Mouse (Mus musculus): Measurements from ENCODE around the gene Gm20388. TPM values are rescaled to one million over a fixed set of nuclear protein-coding genes. Genes with fewer than 3 reads are reported as not detected.
A peak's percentile ranks its signal among the peaks of the same experiment; 100 is the strongest.

Gene Gm20388
- polyA plus RNA-seq, 1 experiment from 2014 or later, result 5.3 TPM

DNA sequence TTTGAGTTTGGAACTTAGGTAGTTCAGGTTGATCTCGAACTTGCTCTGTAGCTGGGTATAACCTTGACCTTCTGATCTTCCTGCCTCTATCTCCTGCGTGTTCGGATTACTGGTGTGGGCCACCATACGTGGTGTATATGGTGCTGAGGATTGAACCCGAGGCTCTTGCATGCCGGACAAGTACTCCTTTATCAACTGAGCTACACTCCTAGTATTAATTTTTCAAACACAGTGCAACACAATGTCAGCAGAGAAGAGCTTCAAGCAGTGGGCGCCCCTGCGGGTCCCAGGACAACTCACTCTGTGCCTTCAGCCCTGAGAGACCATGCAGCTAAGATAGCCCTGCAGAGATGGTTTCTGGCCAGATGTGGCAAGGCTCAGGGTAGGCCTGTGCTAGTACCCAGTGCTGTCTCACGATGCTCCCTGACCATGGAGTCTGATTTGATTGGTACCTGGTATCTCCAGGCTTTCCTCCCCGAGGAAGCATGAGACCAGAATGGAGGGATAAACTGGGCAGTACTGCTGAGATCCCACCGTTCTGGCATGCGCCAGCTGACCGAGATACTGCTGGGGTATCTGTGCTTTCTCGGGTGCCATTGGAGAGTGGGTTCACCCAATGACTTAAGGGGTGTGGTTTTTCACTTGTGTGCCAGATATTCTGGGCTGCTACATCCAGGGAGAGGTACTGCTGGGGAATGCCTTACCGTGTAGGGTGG, 831.3 kb downstream of the Gm20388 start:
- Histone ChIP-seq H3K27me3 (replicated peaks; ENCODE audit: control insufficient read depth, insufficient read depth, low read length) (peaks cover 21% of the 10 kb centered on the region), H3K9me3 (ENCODE audit: control insufficient read depth, low read length) (no peaks in the 10 kb centered on the region), H3K36me3 (ENCODE audit: control insufficient read depth, insufficient read depth, low read length) (no peaks in the 10 kb centered on the region), H3K27ac (ENCODE audit: low read depth, low read length) (no peak overlapping the region), H3K9ac (ENCODE audit: low read depth, low read length) (no peak overlapping the region), H3K4me3 (ENCODE audit: low read depth, low read length) (no peak overlapping the region), H3K4me1 (replicated peaks; ENCODE audit: control insufficient read depth, insufficient read depth, low read length) (peaks cover 10% of the 10 kb centered on the region), H3K4me2 (no peak overlapping the region)
- no peak for ATAC-seq (replicated peaks; ENCODE audit: low FRiP score)
- 79% methylated on average over 15 of the region's 15 CpGs for WGBS
- no peak for DNase-seq (ENCODE audit: low spot score)

DNA sequence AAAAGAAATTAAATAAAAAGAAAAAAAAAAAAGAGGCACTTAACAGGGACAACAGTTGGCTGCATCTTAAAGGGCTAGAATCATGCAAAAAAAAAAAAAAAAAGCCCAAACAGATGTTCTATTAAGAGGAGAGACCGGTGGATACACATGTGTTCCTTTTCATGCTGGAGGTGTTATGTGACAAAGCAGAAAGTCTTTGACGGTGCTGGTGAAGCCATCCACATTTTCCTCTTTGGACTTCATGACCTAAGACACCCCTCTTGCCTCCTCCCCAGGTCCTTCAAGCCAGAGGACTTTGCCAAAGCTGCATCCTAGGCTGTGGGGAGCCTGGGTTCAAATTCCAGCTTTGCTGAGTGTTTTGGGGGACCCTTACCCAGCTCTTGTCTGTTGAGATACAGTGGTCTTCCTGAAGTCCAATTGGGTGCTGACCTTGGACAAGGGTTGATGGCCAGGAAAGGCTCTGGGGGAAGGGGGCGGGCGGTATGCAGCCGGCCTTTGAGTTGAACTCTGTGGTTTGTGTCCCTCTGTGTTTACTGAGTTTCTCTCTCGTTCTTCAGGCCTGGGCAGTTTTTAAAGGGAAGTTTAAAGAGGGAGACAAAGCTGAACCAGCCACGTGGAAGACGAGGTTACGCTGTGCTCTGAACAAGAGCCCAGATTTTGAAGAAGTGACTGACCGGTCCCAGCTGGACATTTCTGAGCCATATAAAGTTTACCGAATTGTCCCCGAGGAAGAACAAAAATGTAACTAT, 832.7 kb downstream of the Gm20388 start:
- Histone ChIP-seq H3K4me1 (replicated peaks; ENCODE audit: control insufficient read depth, insufficient read depth, low read length) (peaks cover 10% of the 10 kb centered on the region), H3K4me3 (ENCODE audit: low read depth, low read length) (no peak overlapping the region), H3K27ac (ENCODE audit: low read depth, low read length) (no peak overlapping the region; the same call in 1 of the 2 replicates), H3K9ac (ENCODE audit: low read depth, low read length) (no peak overlapping the region), H3K4me2 (no peak overlapping the region), H3K9me3 (ENCODE audit: control insufficient read depth, low read length) (no peaks in the 10 kb centered on the region), H3K36me3 (ENCODE audit: control insufficient read depth, insufficient read depth, low read length) (no peaks in the 10 kb centered on the region), H3K27me3 (replicated peaks; ENCODE audit: control insufficient read depth, insufficient read depth, low read length) (peaks cover 9% of the 10 kb centered on the region)
- ATAC-seq (replicated peaks; ENCODE audit: low FRiP score) (no peak), DNase-seq (ENCODE audit: low spot score) (no peak)
- whole genome bisulfite sequencing, result 48% methylated on average over 12 of the region's 12 CpGs

DNA sequence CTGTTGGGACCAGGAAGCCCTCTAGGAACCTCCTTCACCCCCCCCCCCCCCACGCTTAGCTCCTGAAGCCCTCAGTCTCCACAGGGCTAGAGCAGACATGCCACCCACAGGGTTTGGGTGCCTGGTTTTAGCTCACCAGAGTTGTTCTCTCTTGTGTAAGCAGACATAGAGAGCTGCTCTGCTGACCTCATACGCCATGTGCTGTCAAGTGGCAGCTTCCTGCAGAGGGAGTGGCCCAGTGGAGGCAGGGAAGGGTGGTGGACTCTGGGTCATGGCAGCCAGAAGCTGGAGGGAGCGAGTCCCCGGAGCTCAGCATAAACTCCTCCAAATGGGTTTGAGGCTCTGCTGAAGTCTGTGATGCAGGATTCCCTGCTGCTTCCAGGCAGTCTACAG, 833.3 kb downstream of the Gm20388 start:
- H3K4me1 ChIP-seq (replicated peaks; ENCODE audit: control insufficient read depth, insufficient read depth, low read length), result peaks cover 10% of the 10 kb centered on the region
- no peaks in the 10 kb centered on the region for H3K9me3 ChIP-seq (ENCODE audit: control insufficient read depth, low read length)
- ATAC-seq (replicated peaks; ENCODE audit: low FRiP score) (no peak), DNase-seq (ENCODE audit: low spot score) (no peak)
- no peak overlapping the region for H3K9ac ChIP-seq (ENCODE audit: low read depth, low read length)
- H3K4me3 ChIP-seq (ENCODE audit: low read depth, low read length), result no peak overlapping the region
- WGBS, result 43% methylated on average over 4 of the region's 4 CpGs
- H3K27me3 ChIP-seq (replicated peaks; ENCODE audit: control insufficient read depth, insufficient read depth, low read length), result peaks cover 5% of the 10 kb centered on the region
- no peaks in the 10 kb centered on the region for H3K36me3 ChIP-seq (ENCODE audit: control insufficient read depth, insufficient read depth, low read length)
- no peak overlapping the region; the same call in 1 of the 2 replicates for H3K27ac ChIP-seq (ENCODE audit: low read depth, low read length)
- peak overlapping the region; percentile 17; the same call in 1 of the 2 replicates for H3K4me2 ChIP-seq

DNA sequence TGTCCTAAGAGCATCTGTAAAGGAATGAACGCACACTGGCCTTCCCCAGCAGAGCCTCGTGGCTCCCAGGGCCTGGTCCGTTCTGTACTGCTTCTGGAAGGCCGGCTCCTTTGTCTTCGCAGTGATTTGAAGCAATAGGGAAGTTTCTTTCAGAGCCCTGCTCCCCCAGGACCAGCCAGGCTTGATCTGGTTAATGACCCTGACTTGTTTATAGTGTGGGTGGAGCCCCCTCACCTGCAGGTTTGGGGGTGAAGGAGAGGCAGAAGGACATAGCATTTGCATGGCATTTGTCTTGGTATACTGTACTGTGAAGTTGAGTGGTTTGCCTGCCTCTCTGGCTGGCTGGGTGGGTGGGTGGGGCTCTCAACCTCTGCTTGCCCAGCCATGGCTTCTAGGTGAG, 833.8 kb downstream of the Gm20388 start:
- Histone ChIP-seq H3K27me3 (replicated peaks; ENCODE audit: control insufficient read depth, insufficient read depth, low read length) (no peaks in the 10 kb centered on the region; the same call in 1 of the 2 replicates), H3K4me2 (no peak overlapping the region), H3K36me3 (ENCODE audit: control insufficient read depth, insufficient read depth, low read length) (no peaks in the 10 kb centered on the region), H3K9me3 (ENCODE audit: control insufficient read depth, low read length) (no peaks in the 10 kb centered on the region), H3K4me1 (replicated peaks; ENCODE audit: control insufficient read depth, insufficient read depth, low read length) (peaks cover 10% of the 10 kb centered on the region), H3K4me3 (ENCODE audit: low read depth, low read length) (no peak overlapping the region), H3K9ac (ENCODE audit: low read depth, low read length) (no peak overlapping the region), H3K27ac (ENCODE audit: low read depth, low read length) (no peak overlapping the region)
- 66% methylated on average over 5 of the region's 5 CpGs for WGBS
- ATAC-seq (replicated peaks; ENCODE audit: low FRiP score) (no peak), DNase-seq (ENCODE audit: low spot score) (no peak)

DNA sequence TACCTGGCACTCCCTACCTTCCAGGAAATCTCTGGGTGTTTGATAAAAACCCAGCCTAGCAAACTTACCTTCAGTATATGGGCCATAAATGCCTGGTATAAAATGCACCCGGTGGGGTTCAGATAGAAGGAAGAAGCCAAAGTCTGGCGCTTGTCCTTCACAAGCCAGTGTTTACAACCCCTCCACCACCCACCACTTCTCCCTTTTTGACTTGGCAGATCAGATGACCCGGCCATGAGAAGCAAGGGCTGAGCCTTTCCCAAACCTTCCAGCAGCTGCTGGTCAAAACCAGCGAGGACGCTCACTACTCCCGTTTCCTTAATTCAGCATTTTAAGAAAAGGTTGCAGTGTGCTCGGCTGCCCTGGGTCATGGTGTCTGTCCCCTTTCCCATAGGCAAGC, 834.6 kb downstream of the Gm20388 start:
- Histone ChIP-seq H3K4me2 (no peak overlapping the region), H3K4me1 (replicated peaks; ENCODE audit: control insufficient read depth, insufficient read depth, low read length) (peaks cover 10% of the 10 kb centered on the region), H3K36me3 (ENCODE audit: control insufficient read depth, insufficient read depth, low read length) (no peaks in the 10 kb centered on the region), H3K27ac (ENCODE audit: low read depth, low read length) (no peak overlapping the region), H3K27me3 (replicated peaks; ENCODE audit: control insufficient read depth, insufficient read depth, low read length) (no peaks in the 10 kb centered on the region), H3K4me3 (ENCODE audit: low read depth, low read length) (no peak overlapping the region), H3K9me3 (ENCODE audit: control insufficient read depth, low read length) (no peaks in the 10 kb centered on the region), H3K9ac (ENCODE audit: low read depth, low read length) (no peak overlapping the region)
- no peak for ATAC-seq (replicated peaks; ENCODE audit: low FRiP score)
- DNase-seq (ENCODE audit: low spot score), result no peak
- 53% methylated on average over 7 of the region's 7 CpGs for WGBS

DNA sequence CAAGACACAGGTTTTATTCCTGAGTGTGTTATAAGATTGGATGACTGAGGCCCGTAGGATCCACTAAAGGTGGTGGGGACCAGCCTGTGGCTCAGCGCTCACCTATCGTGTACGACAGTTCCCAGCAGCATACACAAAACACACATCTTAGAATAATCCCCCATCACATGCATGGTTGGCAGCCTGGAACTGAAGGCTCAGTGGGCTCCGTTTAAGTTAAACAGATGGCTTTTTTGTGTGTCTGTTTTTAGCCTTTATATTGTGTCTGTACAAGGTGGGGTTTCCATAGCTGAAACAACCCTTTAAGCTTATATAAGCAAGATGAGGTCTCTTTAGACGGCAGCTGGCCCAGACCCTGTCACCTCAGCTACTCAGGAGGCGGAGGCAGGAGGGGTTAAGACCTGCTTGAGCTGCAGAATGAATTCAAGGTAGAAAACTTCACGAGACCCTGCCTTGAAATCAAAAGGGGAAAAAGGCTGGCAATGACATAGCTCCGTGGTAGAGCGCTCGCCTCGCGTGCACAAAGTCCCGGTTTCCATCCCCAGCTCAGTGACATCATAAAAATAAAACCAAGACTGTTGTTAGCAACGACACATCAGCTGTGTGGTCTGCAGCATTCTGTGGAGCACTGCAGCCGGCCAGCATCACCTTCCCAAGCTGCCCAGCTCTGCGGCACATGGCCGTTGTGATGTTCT, 835.5 kb downstream of the Gm20388 start:
- Histone ChIP-seq H3K27me3 (replicated peaks; ENCODE audit: control insufficient read depth, insufficient read depth, low read length) (no peaks in the 10 kb centered on the region), H3K4me2 (no peak overlapping the region), H3K4me1 (replicated peaks; ENCODE audit: control insufficient read depth, insufficient read depth, low read length) (peaks cover 11% of the 10 kb centered on the region), H3K9me3 (ENCODE audit: control insufficient read depth, low read length) (no peaks in the 10 kb centered on the region), H3K36me3 (ENCODE audit: control insufficient read depth, insufficient read depth, low read length) (no peaks in the 10 kb centered on the region), H3K27ac (ENCODE audit: low read depth, low read length) (no peak overlapping the region), H3K9ac (ENCODE audit: low read depth, low read length) (no peak overlapping the region), H3K4me3 (ENCODE audit: low read depth, low read length) (no peak overlapping the region)
- WGBS, result 82% methylated on average over 18 of the region's 18 CpGs
- no peak for ATAC-seq (replicated peaks; ENCODE audit: low FRiP score)
- no peak for DNase-seq (ENCODE audit: low spot score)

DNA sequence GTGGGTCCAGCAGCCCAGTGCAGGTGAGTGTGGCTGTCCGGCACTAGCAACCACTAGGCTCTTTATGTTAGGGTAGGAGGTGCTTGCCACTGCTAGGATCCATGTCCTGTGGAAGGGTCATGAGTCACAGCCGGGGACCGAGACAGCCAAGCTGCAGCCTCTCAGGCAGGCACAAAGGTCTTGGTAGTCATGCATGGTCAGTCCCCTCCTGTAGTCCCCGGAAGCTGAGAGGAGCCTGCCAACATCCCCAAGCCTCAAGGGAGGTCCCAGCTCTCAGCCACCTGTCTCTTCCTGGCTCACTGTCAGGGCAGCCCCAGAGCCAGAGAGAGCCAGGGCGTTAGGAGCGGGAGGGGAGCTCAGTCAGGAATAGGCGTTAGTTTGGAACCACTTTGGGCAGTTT, 836.6 kb downstream of the Gm20388 start:
- no peak overlapping the region for H3K9ac ChIP-seq (ENCODE audit: low read depth, low read length)
- no peak overlapping the region for H3K27ac ChIP-seq (ENCODE audit: low read depth, low read length)
- peaks cover 21% of the 10 kb centered on the region for H3K4me1 ChIP-seq (replicated peaks; ENCODE audit: control insufficient read depth, insufficient read depth, low read length)
- 79% methylated on average over 7 of the region's 7 CpGs for WGBS
- H3K36me3 ChIP-seq (ENCODE audit: control insufficient read depth, insufficient read depth, low read length), result no peaks in the 10 kb centered on the region
- H3K4me2 ChIP-seq, result no peak overlapping the region
- H3K4me3 ChIP-seq (ENCODE audit: low read depth, low read length), result no peak overlapping the region
- H3K27me3 ChIP-seq (replicated peaks; ENCODE audit: control insufficient read depth, insufficient read depth, low read length), result no peaks in the 10 kb centered on the region
- ATAC-seq (replicated peaks; ENCODE audit: low FRiP score) (no peak), DNase-seq (ENCODE audit: low spot score) (no peak)
- no peaks in the 10 kb centered on the region for H3K9me3 ChIP-seq (ENCODE audit: control insufficient read depth, low read length)

DNA sequence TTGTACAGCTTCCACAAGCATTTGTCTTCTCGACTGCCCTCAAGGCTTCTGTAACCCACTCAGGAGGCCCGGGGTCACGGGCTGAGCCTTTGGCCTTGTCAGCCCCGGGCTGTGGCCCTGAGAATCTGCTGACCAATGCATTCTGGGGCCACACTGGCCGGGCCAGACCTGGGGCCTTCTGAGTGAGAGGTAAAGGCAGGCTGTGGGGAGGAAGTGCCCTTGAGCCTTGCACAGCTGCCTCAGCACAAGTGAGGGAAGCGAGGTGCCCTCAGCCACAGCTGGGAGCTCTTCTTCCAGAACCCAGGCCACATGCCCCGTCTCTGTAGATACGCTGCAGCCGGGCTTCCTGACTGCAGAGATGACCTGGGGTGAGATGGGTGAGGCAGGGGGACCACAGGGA, 840.0 kb downstream of the Gm20388 start:
- no peak for DNase-seq (ENCODE audit: low spot score)
- H3K4me2 ChIP-seq, result no peak overlapping the region
- H3K4me1 ChIP-seq (replicated peaks; ENCODE audit: control insufficient read depth, insufficient read depth, low read length), result peaks cover 15% of the 10 kb centered on the region
- ATAC-seq (replicated peaks; ENCODE audit: low FRiP score), result no peak
- H3K9ac ChIP-seq (ENCODE audit: low read depth, low read length), result no peak overlapping the region
- H3K9me3 ChIP-seq (ENCODE audit: control insufficient read depth, low read length), result no peaks in the 10 kb centered on the region
- no peak overlapping the region for H3K27ac ChIP-seq (ENCODE audit: low read depth, low read length)
- H3K36me3 ChIP-seq (ENCODE audit: control insufficient read depth, insufficient read depth, low read length), result no peaks in the 10 kb centered on the region
- H3K4me3 ChIP-seq (ENCODE audit: low read depth, low read length), result no peak overlapping the region
- no peaks in the 10 kb centered on the region for H3K27me3 ChIP-seq (replicated peaks; ENCODE audit: control insufficient read depth, insufficient read depth, low read length)
- WGBS, result 67% methylated on average over 9 of the region's 9 CpGs
